In genomic region chr6:71757039-71757894, GRCm38 (mm10) we compare ENCODE assay signal across 7 mouse cellular contexts. TPM values are rescaled to one million over a fixed set of nuclear protein-coding genes. Genes with fewer than 3 reads are reported as not detected.
DNase-seq lines count a peak whose midpoint lies in the region; ATAC-seq lines count a peak whose summit lies in the region.

No protein-coding gene starts in this region.

- H3K9me3 ChIP-seq in limb, embryonic 15.5 days, result no peaks in the 10 kb centered on the region

- H3K4me3 ChIP-seq in limb, embryonic 15.5 days, result no peak overlapping the region

- peak overlapping the region; percentile 19; the same call in 1 of the 2 replicates for H3K4me2 ChIP-seq in limb, embryonic 15.5 days

- peak; percentile 67 for ATAC-seq in frontal cortex, adult (ENCODE audit: low TSS enrichment)
- peak; percentile 84 for ATAC-seq in limb, embryonic 15.5 days (ENCODE audit: insufficient number of reproducible peaks, low FRiP score, low TSS enrichment, low read depth)

- no peaks in the 10 kb centered on the region for H3K27me3 ChIP-seq in limb, embryonic 15.5 days

- no peaks in the 10 kb centered on the region for H3K36me3 ChIP-seq in limb, embryonic 15.5 days

- H3K9ac ChIP-seq in limb, embryonic 15.5 days, result no peak overlapping the region

- 25% methylated on average over 10 of the region's 10 CpGs for WGBS in limb, embryonic 15.5 days

- DNase-seq in Muller cell, postnatal 12 days (ENCODE audit: inconsistent ontology term), result peak; percentile 77
- peak; percentile 37 for DNase-seq in adrenal gland, postnatal 25 days
- peak; percentile 52 for DNase-seq in heart, postnatal 4 days
- peak; percentile 28 for DNase-seq in neural tube, embryonic 10.5 days (ENCODE audit: extremely low spot score, low spot score)
- DNase-seq in thymus, postnatal 4 days, result peak; percentile 84

- H3K4me1 ChIP-seq in limb, embryonic 15.5 days, result peaks cover 18% of the 10 kb centered on the region

- peak overlapping the region; percentile 76 for H3K27ac ChIP-seq in limb, embryonic 15.5 days

RNA-seq across cellular contexts. Expression of gene Reep1, which starts 49.9 kb away (rescaled TPM):
- 5.6 and 7.6 TPM in 2 replicates for total RNA-seq in adrenal gland, postnatal 25 days (2021)
- 10 to 100 TPM; 22.4 to 22.9 TPM for total RNA-seq in heart, postnatal 4 days (2021)
- 13.5 and 18.0 TPM in 2 replicates for polyA plus RNA-seq in limb, embryonic 15.5 days (2015; fragmentation: Nextera tagmentation; extraction: Ambion mirVana)

Comparison
In these comparisons a context has a peak if more than half of its experiments do, and no peak if none do; other contexts are left out.
1. DNase-seq: peak in every context shown above with its lines; median percentile 84 in thymus, postnatal 4 days; 77 in Muller cell, postnatal 12 days; 52 in heart, postnatal 4 days; 37 in adrenal gland, postnatal 25 days; 28 in neural tube, embryonic 10.5 days.